Mouse (Mus musculus): ENCODE measurements around the gene Olfr764-ps1. TPM values are rescaled to one million over a fixed set of nuclear protein-coding genes. Genes with fewer than 3 reads are reported as not detected.

Olfr764-ps1 gene
- polyA plus RNA-seq, 1 experiment = 0.01 TPM

Other genes starting within 250 kb of the Olfr764-ps1 start
- 12.1 TPM for gene Mmp19, start 249.0 kb downstream of the Olfr764-ps1 start, polyA plus RNA-seq (2012; fragmentation: generic; extraction: Trizol)
- gene Dnajc14, start 235.8 kb downstream of the Olfr764-ps1 start, polyA plus RNA-seq (2012; fragmentation: generic; extraction: Trizol) = 39.0 TPM
- gene Tmem198b, start 235.5 kb downstream of the Olfr764-ps1 start, polyA plus RNA-seq (2012; fragmentation: generic; extraction: Trizol) = 18.7 TPM
- gene Sarnp, start 222.6 kb downstream of the Olfr764-ps1 start, polyA plus RNA-seq (2012; fragmentation: generic; extraction: Trizol) = 40.8 TPM
- gene Ormdl2, start 218.3 kb downstream of the Olfr764-ps1 start, polyA plus RNA-seq (2012; fragmentation: generic; extraction: Trizol) = 19.2 TPM
- gene Gdf11, start 148.2 kb downstream of the Olfr764-ps1 start, polyA plus RNA-seq (2012; fragmentation: generic; extraction: Trizol) = 17.9 TPM
- 2,403 TPM for gene Cd63, start 138.9 kb downstream of the Olfr764-ps1 start, polyA plus RNA-seq (2012; fragmentation: generic; extraction: Trizol)
- gene Rdh5, start 117.0 kb downstream of the Olfr764-ps1 start, polyA plus RNA-seq (2012; fragmentation: generic; extraction: Trizol) = 63.3 TPM
- 238 TPM for gene Bloc1s1, start 115.9 kb downstream of the Olfr764-ps1 start, polyA plus RNA-seq (2012; fragmentation: generic; extraction: Trizol)
- 635 TPM for gene Itga7, start 106.1 kb downstream of the Olfr764-ps1 start, polyA plus RNA-seq (2012; fragmentation: generic; extraction: Trizol)
- gene Mettl7b, start 78.9 kb downstream of the Olfr764-ps1 start, polyA plus RNA-seq (2012; fragmentation: generic; extraction: Trizol) = 0.71 TPM
- gene Olfr9, start 50.5 kb downstream of the Olfr764-ps1 start, polyA plus RNA-seq (2012; fragmentation: generic; extraction: Trizol) = not detected
- 0.05 TPM for gene Olfr763, start 29.1 kb downstream of the Olfr764-ps1 start, polyA plus RNA-seq (2012; fragmentation: generic; extraction: Trizol)
- not detected for gene Olfr765, start 10.1 kb upstream of the Olfr764-ps1 start, polyA plus RNA-seq (2012; fragmentation: generic; extraction: Trizol)
- not detected for gene Olfr766-ps1, start 29.1 kb upstream of the Olfr764-ps1 start, polyA plus RNA-seq (2012; fragmentation: generic; extraction: Trizol)
- 0.04 TPM for gene Olfr767, start 43.0 kb upstream of the Olfr764-ps1 start, polyA plus RNA-seq (2012; fragmentation: generic; extraction: Trizol)
- gene Olfr768, start 59.5 kb upstream of the Olfr764-ps1 start, polyA plus RNA-seq (2012; fragmentation: generic; extraction: Trizol) = 0.01 TPM
- gene Olfr769, start 78.0 kb upstream of the Olfr764-ps1 start, polyA plus RNA-seq (2012; fragmentation: generic; extraction: Trizol) = 0.04 TPM
- gene Olfr770, start 99.1 kb upstream of the Olfr764-ps1 start, polyA plus RNA-seq (2012; fragmentation: generic; extraction: Trizol) = not detected
- not detected for gene Olfr771, start 124.9 kb upstream of the Olfr764-ps1 start, polyA plus RNA-seq (2012; fragmentation: generic; extraction: Trizol)
- gene Olfr772, start 138.0 kb upstream of the Olfr764-ps1 start, polyA plus RNA-seq (2012; fragmentation: generic; extraction: Trizol) = not detected
- gene Olfr773, start 147.5 kb upstream of the Olfr764-ps1 start, polyA plus RNA-seq (2012; fragmentation: generic; extraction: Trizol) = not detected
- not detected for gene Olfr774, start 196.3 kb upstream of the Olfr764-ps1 start, polyA plus RNA-seq (2012; fragmentation: generic; extraction: Trizol)
- gene Olfr775, start 208.5 kb upstream of the Olfr764-ps1 start, polyA plus RNA-seq (2012; fragmentation: generic; extraction: Trizol) = not detected
- not detected for gene Olfr776, start 219.2 kb upstream of the Olfr764-ps1 start, polyA plus RNA-seq (2012; fragmentation: generic; extraction: Trizol)
- gene Olfr777, start 231.6 kb upstream of the Olfr764-ps1 start, polyA plus RNA-seq (2012; fragmentation: generic; extraction: Trizol) = not detected